Mouse (Mus musculus) heart, adult 2 months (tissue): Measurements from ENCODE around the gene Ppa2.

Experiments used
- CTCF ChIP-seq: fragments of 200-600 bp; IDR thresholded peaks from 2 replicates; pipeline ENCODE4 v1.8.1; 2022; ENCODE audit warnings: antibody characterized with exemption, mild to moderate bottlenecking, moderate library complexity
- EP300 ChIP-seq: fragments of 200-500 bp; IDR thresholded peaks from 2 replicates; pipeline ENCODE4 v1.6.1; 2011; ENCODE audit warnings: low read depth, low read length, control low read depth; ENCODE audit not compliant: insufficient read depth
- POLR2A ChIP-seq: fragments of 200-500 bp; IDR thresholded peaks from 2 replicates; pipeline ENCODE4 v1.6.1; 2011; ENCODE audit warnings: mild to moderate bottlenecking, low read depth, low read length, control low read depth; ENCODE audit not compliant: insufficient read depth

DNA sequence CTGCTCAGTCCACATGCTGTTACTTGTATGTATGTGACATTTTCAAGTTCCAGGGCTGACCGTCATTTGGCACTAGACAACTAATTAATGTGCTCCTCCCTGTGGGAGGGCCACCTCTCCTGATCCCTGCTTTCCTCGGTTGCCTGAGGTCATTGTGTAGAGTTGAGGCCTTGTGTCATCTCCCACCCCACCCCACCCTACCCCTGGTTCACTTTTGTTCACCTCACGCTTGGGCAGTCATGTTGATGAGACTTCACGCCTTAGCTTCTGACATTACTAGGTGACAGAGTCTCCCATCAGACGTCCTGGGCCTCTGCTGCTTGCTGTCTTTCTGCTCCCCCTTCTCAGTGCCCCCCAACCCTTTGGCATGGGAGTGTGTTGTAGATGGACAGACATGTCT, 15.2 kb downstream of the Ppa2 start:
- TF ChIP-seq CTCF (no peak), POLR2A (no peak), EP300 (no peak)
